Mouse (Mus musculus): ENCODE data around the gene Laptm5. TPM values are rescaled to one million over a fixed set of nuclear protein-coding genes. Genes with fewer than 3 reads are reported as not detected.

The Laptm5 gene
- total and polyA plus RNA-seq, 3 experiments = 101 to 696 (median 234) TPM

GRCm38 (mm10) chr4:130913511-130913910 is 586 bp downstream of the Laptm5 start:
- H3K79me2 ChIP-seq (ENCODE audit: control insufficient read depth, insufficient read depth, low read length, poor library complexity) = peaks cover 50% of the 10 kb centered on the region
- peak overlapping the region; percentile 96 for H3K27ac ChIP-seq (ENCODE audit: control insufficient read depth, low read depth, low read length)
- peaks cover 0 to 55% of the 10 kb centered on the region in 2 experiments; a peak in 2 of 4 replicates for H3K36me3 ChIP-seq (ENCODE audit: control insufficient read depth in 1 of 2, insufficient read depth in 2 of 2, low read length in 2 of 2)
- no peak for DNase-seq (ENCODE audit: low read depth, low spot score)
- H3K4me1 ChIP-seq (ENCODE audit: control insufficient read depth in 1 of 2, insufficient read depth in 2 of 2, low read length in 2 of 2) = peaks cover 17 to 67% of the 10 kb centered on the region in 2 experiments
- H3K9ac ChIP-seq (ENCODE audit: control insufficient read depth, low read depth, low read length, poor library complexity, severe bottlenecking) = peak overlapping the region; percentile 96
- no peaks in the 10 kb centered on the region for H3K9me3 ChIP-seq (replicated peaks; ENCODE audit: insufficient read depth, low read length)
- H3K27me3 ChIP-seq (ENCODE audit: control insufficient read depth in 1 of 2, insufficient read depth in 2 of 2, low read length in 2 of 2) = no peaks in the 10 kb centered on the region
- TF ChIP-seq ZMIZ1 (IDR thresholded peaks at IDR 0.05; ENCODE audit: low read depth, low read length) (no peak; the same call in 1 of the 2 replicates), TAL1 (IDR thresholded peaks at IDR 0.05; ENCODE audit: low read length) (no peak), NELFE (IDR thresholded peaks at IDR 0.05; ENCODE audit: low read depth, low read length) (no peak), TBP (IDR thresholded peaks at IDR 0.05; ENCODE audit: low read depth, low read length) (no peak), MYC (IDR thresholded peaks at IDR 0.05; ENCODE audit: low read depth, low read length) (no peak), ELF1 (IDR thresholded peaks at IDR 0.05; ENCODE audit: low read depth, low read length) (no peak), MAZ (IDR thresholded peaks at IDR 0.05; ENCODE audit: low read depth, low read length) (no peak), MAX (IDR thresholded peaks at IDR 0.05; ENCODE audit: low read length) (no peak), POLR2AphosphoS2 (IDR thresholded peaks at IDR 0.05; ENCODE audit: low read length) (no peak), USF1 (IDR thresholded peaks at IDR 0.05; ENCODE audit: low read depth, low read length) (no peak), JUND (IDR thresholded peaks at IDR 0.05; ENCODE audit: low read depth, low read length) (no peak), MAFK (IDR thresholded peaks at IDR 0.05; ENCODE audit: borderline replicate concordance, low read depth, low read length) (no peak), HCFC1 (IDR thresholded peaks at IDR 0.05; ENCODE audit: low read depth, low read length) (no peak), BHLHE40 (IDR thresholded peaks at IDR 0.05; ENCODE audit: borderline replicate concordance, low read depth, low read length) (no peak), ZNF384 (IDR thresholded peaks at IDR 0.05; ENCODE audit: low read depth, low read length) (no peak), NRF1 (IDR thresholded peaks at IDR 0.05; ENCODE audit: insufficient read depth, low read depth, low read length, poor library complexity, severe bottlenecking) (no peak), MYB (IDR thresholded peaks at IDR 0.05; ENCODE audit: low read depth, low read length) (no peak), SIN3A (IDR thresholded peaks at IDR 0.05; ENCODE audit: low read length) (no peak)
- H3K4me3 ChIP-seq (ENCODE audit: control insufficient read depth in 1 of 2, insufficient read depth in 1 of 2, low read depth in 2 of 2, low read length in 2 of 2) = peak overlapping the region; percentile 68 to 96

- Histone ChIP-seq H3K9ac (ENCODE audit: control insufficient read depth, low read depth, low read length, poor library complexity, severe bottlenecking) (peak overlapping the region; percentile 96), H3K79me2 (ENCODE audit: control insufficient read depth, insufficient read depth, low read length, poor library complexity) (peaks cover 50% of the 10 kb centered on the region), H3K27ac (ENCODE audit: control insufficient read depth, low read depth, low read length) (peak overlapping the region; percentile 96), H3K27me3 (ENCODE audit: control insufficient read depth in 1 of 2, insufficient read depth in 2 of 2, low read length in 2 of 2) (no peaks in the 10 kb centered on the region), H3K4me1 (ENCODE audit: control insufficient read depth in 1 of 2, insufficient read depth in 2 of 2, low read length in 2 of 2) (peaks cover 20 to 67% of the 10 kb centered on the region in 2 experiments), H3K36me3 (ENCODE audit: control insufficient read depth in 1 of 2, insufficient read depth in 2 of 2, low read length in 2 of 2) (peaks cover 0 to 58% of the 10 kb centered on the region in 2 experiments; a peak in 2 of 4 replicates), H3K4me3 (ENCODE audit: control insufficient read depth in 1 of 2, insufficient read depth in 1 of 2, low read depth in 2 of 2, low read length in 2 of 2) (peak overlapping the region; percentile 68 to 96), H3K9me3 (replicated peaks; ENCODE audit: insufficient read depth, low read length) (no peaks in the 10 kb centered on the region)
- DNase-seq (ENCODE audit: low read depth, low spot score) = peak; percentile 93
- TF ChIP-seq TAL1 (IDR thresholded peaks at IDR 0.05; ENCODE audit: low read length) (peak; percentile 83), MXI1 (IDR thresholded peaks at IDR 0.05; ENCODE audit: low read depth, low read length) (peak; percentile 84), POLR2A (IDR thresholded peaks at IDR 0.05; ENCODE audit: control insufficient read depth in 1 of 2, insufficient read depth in 1 of 2, low read depth in 1 of 2, low read length in 2 of 2, poor library complexity in 1 of 2) (peak in 1 of 2 experiments; percentile 47; a peak in 1 of 4 replicates), MAX (IDR thresholded peaks at IDR 0.05; ENCODE audit: low read length) (peak; percentile 73; the same call in 1 of the 2 replicates), RCOR1 (IDR thresholded peaks at IDR 0.05; ENCODE audit: low read depth, low read length) (peak; percentile 62), ZC3H11A (IDR thresholded peaks at IDR 0.05; ENCODE audit: low read depth, low read length) (no peak), CHD2 (IDR thresholded peaks at IDR 0.05; ENCODE audit: low read length) (peak; percentile 38; the same call in 1 of the 2 replicates), TCF12 (IDR thresholded peaks at IDR 0.05; ENCODE audit: low read depth, low read length) (peak; percentile 73), HCFC1 (IDR thresholded peaks at IDR 0.05; ENCODE audit: low read depth, low read length) (peak; percentile 60; the same call in 1 of the 2 replicates), NRF1 (IDR thresholded peaks at IDR 0.05; ENCODE audit: insufficient read depth, low read depth, low read length, poor library complexity, severe bottlenecking) (peak; percentile 62; the same call in 1 of the 2 replicates), SIN3A (IDR thresholded peaks at IDR 0.05; ENCODE audit: low read length) (peak; percentile 91; the same call in 1 of the 2 replicates), MYC (IDR thresholded peaks at IDR 0.05; ENCODE audit: low read depth, low read length) (peak; percentile 74; the same call in 1 of the 2 replicates), USF2 (IDR thresholded peaks at IDR 0.05; ENCODE audit: borderline replicate concordance in 1 of 2, insufficient read depth in 1 of 2, low read depth in 1 of 2, low read length in 2 of 2) (no peak), MAZ (IDR thresholded peaks at IDR 0.05; ENCODE audit: low read depth, low read length) (peak; percentile 53; the same call in 1 of the 2 replicates), USF1 (IDR thresholded peaks at IDR 0.05; ENCODE audit: low read depth, low read length) (peak; percentile 66), ZNF384 (IDR thresholded peaks at IDR 0.05; ENCODE audit: low read depth, low read length) (no peak), ETS1 (IDR thresholded peaks at IDR 0.05; ENCODE audit: low read depth, low read length) (peak; percentile 93), NELFE (IDR thresholded peaks at IDR 0.05; ENCODE audit: low read depth, low read length) (peak; percentile 57), ELF1 (IDR thresholded peaks at IDR 0.05; ENCODE audit: low read depth, low read length) (peak; percentile 69; the same call in 1 of the 2 replicates), POLR2AphosphoS5 (IDR thresholded peaks at IDR 0.05; ENCODE audit: borderline replicate concordance, low read depth, low read length) (no peak), ZKSCAN1 (IDR thresholded peaks at IDR 0.05; ENCODE audit: low read depth, low read length) (no peak; the same call in 1 of the 2 replicates), EP300 (IDR thresholded peaks at IDR 0.05; ENCODE audit: low read depth in 1 of 2, low read length in 2 of 2) (peak; percentile 65 to 69)
These were observed 1.1 kb downstream of the Laptm5 start for GRCm38 (mm10) chr4:130914011-130914410.

All from MEL (cell line).